Mouse (Mus musculus): ENCODE measurements at regions not wholly inside any gene's neighbourhood (a gene's known extent, or its start where the extent isn't known, plus 50 kb on each side); places are given as distances from the start of the nearest gene placed in this dataset.
"Not testable (repeated sequence)": the region's sequence is repeated elsewhere in the genome, so short reads cannot be mapped to it uniquely, and the experiment has no call there.

GRCm38 (mm10) chr1:164744955-164745608 lies 51.4 kb upstream of the Dpt start:
- no peak for DNase-seq

DNA sequence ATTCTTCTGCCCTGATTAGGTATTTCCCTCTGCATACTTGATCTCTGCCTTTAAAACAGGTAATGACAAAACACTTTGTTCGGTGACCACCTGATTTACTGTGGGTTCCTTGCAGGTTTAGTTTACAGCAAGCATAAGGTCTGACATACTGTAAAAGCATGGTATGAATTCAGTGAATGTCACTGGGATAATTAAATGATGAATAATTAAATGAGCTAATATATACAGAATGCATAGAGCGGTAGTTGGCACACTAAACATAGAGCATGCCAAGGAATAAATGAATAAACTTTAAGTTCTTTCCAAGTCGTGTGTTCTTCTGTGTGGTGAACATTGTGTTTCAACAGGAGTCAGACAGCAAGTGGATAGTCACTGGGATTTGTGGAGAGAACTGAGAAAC lies 51.9 kb upstream of the Dpt start:
- DNase-seq: no peak

DNA sequence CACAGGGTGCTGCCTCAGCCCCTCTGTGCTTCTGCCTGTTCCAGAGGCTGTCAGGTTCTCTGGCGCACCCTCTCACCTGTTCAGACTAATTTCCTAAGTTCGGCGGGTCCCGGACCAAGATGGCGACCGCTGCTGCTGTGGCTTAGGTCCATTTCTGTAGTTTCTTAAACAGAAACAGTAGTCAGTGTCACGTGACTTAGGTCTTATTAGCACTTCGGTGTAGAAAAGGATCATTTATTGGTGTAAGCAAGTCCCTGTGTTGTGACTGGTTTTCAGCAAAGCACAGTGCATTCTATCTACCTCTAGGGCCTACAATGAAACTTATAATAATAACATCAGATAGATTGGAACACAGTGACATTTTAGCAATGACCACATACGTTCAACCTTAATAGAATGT lies 53.5 kb upstream of the Dpt start:
- not testable (repeated sequence) for DNase-seq

GRCm38 (mm10) chr1:164735646-164736045 lies 60.8 kb upstream of the Dpt start:
- DNase-seq: no peak

DNA sequence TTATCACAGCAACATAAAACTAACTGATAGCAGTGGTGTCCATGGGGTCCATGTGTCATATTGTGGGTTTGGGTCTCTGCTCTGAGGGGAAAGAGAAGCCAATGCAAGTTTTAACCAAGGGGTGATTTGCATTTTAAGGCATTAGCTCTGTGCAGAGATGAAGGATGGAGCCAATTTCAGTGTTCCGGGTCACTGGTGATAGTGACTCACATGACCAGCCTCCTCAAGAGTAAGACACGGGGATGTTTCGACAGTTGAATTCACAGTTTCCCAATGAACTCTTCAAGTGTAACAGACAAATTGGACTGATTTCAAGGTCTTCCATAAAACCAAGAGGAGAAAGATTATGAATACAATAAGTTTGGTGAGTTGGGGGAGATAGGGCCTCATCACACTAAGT lies 62.7 kb upstream of the Dpt start:
- DNase-seq: no peak

- DNase-seq: peak; percentile 92
These were observed 74.4 kb upstream of the Dpt start for GRCm38 (mm10) chr1:164722054-164722453.

- DNase-seq: peak; percentile 81
These were observed 81.5 kb upstream of the Dpt start for GRCm38 (mm10) chr1:164714905-164715304.

GRCm38 (mm10) chr1:164713798-164714551 lies 82.5 kb upstream of the Dpt start:
- no peak for DNase-seq

- DNase-seq: no peak
These were observed 83.9 kb upstream of the Dpt start for GRCm38 (mm10) chr1:164712514-164712913.

DNA sequence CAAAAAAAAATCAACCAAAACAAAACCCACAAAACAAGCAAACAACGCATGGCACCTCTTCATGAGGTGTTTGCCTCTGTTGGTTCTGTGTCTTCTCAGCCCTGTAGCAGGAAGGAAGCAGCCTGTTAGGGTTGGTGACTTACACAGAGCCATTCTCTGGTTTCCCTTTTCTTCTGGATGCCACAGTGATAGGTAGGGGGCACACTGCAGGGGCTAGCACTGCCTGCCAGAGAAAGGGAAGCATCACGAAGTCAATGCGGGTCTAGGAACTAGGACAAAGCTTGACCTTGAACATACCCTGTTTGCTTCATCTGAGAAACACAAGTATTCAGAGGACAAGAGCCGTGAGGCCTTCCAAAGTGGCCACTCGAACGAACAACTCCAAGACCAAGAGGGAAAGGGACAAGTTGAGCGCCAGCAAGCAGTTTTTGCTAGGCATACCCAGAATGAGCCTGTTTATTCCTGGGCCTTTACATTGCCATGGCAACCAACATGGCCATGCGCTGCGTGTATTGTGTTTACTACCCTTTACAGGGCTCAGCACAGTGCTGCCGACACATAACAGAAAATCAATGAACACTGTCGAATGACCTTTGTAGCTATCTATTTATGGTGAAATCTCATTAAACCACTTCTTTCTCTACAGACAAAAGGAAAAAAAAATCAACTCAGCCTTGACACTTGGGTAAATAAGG lies 91.9 kb upstream of the Dpt start:
- DNase-seq: no peak

- no peak for DNase-seq
These were observed 92.8 kb upstream of the Dpt start for GRCm38 (mm10) chr1:164703560-164704131.

DNA sequence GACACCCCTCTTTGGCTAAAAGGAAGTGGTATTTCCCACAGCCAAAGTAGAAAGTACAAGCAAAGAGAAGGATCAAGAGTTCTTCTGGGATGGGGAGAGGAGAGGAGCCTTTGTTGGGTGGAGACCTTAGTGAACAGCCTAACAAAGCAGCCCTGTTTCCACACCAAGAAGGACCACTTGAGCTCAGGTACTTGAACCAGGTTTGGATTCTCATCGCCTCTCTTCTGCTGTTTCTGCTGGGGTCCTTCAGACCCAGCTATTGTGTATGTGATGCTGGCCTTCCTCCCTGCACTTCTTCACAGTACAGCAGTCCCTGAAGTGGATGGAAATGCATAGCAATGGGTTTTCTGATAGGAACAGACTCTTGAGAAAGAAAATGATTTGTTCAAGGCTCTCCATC lies 106.4 kb upstream of the Dpt start:
- DNase-seq: no peak

GRCm38 (mm10) chr1:164689311-164689710 lies 107.1 kb upstream of the Dpt start:
- DNase-seq: no peak

DNA sequence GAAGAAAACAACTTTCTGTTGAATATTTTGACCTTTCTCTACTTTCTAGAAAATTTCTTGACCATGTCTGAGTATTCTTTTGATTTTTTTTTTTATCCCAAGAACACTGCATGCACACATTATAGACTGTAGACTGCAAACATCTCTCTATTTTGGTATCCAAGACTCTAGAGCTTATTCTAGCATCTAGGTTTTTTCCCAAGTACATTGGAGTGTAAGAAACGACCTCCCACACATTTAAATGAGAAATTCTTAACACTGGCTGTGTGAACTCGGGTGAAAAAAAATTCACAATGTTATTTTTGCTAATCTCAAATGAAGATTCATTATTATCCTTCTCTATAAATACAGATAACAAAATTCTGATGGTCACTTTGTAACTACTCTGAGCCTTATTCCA lies 112.0 kb upstream of the Dpt start:
- no peak for DNase-seq

DNA sequence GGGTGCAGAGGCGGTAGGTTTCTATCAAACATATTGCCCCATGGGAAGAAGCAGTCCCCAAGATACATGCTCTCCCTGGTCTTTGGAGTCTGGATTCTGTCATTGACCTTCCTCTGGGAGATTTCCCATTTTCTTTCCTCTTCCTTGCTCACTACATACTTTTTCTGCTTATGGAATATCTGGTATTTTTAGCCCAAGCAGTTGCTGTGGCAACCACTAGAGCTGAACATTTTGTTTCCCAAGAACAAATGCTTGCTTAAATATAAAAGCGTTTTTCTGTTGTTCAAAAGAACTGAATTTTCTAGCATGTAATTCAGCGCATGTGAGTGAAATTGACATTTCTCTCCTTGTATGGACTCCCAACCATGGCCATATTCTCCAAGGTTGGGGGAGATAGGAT lies 112.7 kb upstream of the Dpt start:
- no peak for DNase-seq

- DNase-seq: no peak
These were observed 113.4 kb upstream of the Dpt start for GRCm38 (mm10) chr1:164682867-164683599.

- peak; percentile 87 for DNase-seq
These were observed 114.0 kb upstream of the Dpt start for GRCm38 (mm10) chr1:164682426-164682825.

- DNase-seq: peak; percentile 97
These were observed 114.9 kb upstream of the Dpt start for GRCm38 (mm10) chr1:164681582-164681981.

GRCm38 (mm10) chr1:164678303-164678702 lies 118.1 kb upstream of the Dpt start:
- no peak for DNase-seq

GRCm38 (mm10) chr1:164652244-164652643 lies 144.2 kb upstream of the Dpt start:
- DNase-seq: no peak

GRCm38 (mm10) chr1:164637901-164638462 lies 158.5 kb upstream of the Dpt start:
- DNase-seq: no peak

DNA sequence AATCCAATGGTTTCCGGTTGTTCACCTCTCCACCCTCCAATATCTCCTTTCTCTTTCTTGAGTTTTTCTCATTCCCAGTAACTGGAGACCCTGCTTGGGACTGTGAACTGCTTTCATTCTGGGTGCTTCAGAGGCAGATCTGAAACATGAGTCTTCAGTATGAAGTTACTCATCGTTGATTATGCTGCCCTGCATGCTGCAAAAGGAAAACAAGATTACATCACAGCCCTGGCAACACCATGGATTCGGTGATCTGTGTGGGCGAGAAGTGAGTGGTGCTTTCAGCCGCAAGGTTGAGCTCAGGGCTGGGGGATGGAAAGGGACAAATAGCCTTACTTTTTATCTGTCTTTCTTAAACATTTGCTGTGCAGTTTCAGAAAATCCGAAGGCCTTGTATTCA lies 164.8 kb upstream of the Dpt start:
- DNase-seq: peak; percentile 93

- DNase-seq: peak; percentile 95
These were observed 167.6 kb upstream of the Dpt start for GRCm38 (mm10) chr1:164628840-164629239.

All from heart, adult 11 months (tissue).